Mouse (Mus musculus): ENCODE data around the gene Edn1. TPM values are rescaled to one million over a fixed set of nuclear protein-coding genes. Genes with fewer than 3 reads are reported as not detected.
A peak's percentile ranks its signal among the peaks of the same experiment; 100 is the strongest.

The Edn1 gene
- polyA plus RNA-seq, 1 experiment from 2014 or later: 1.7 TPM

DNA sequence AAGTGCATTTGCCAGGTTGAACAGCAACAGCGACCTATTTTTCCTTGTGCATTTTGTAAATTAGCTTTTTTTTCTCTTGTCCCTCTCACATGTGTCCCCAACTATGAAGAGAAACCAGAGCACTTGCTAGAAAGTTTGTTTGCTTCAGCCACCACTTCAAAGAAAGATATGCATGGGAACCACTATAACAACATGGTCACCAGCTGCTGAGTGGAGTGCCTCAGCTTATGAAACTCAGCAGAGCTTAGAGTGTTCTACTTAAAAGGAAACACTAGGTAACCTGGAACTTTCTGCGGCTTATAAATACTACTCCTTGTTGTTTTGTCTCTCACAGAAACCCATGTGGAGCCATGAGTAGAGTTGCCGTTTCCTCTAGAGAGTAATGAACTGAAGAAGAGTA is 33.7 kb downstream of the Edn1 start:
- no peaks in the 10 kb centered on the region for H3K36me3 ChIP-seq
- H3K9me3 ChIP-seq: no peaks in the 10 kb centered on the region
- 85% methylated on average over 3 of the region's 3 CpGs for WGBS
- H3K4me1 ChIP-seq (replicated peaks): no peaks in the 10 kb centered on the region
- ATAC-seq (ENCODE audit: low FRiP score): no peak
- H3K27me3 ChIP-seq: no peaks in the 10 kb centered on the region
- H3K4me3 ChIP-seq: no peak overlapping the region
- no peak overlapping the region for H3K9ac ChIP-seq
- no peak overlapping the region for H3K27ac ChIP-seq
- no peak overlapping the region for H3K4me2 ChIP-seq

DNA sequence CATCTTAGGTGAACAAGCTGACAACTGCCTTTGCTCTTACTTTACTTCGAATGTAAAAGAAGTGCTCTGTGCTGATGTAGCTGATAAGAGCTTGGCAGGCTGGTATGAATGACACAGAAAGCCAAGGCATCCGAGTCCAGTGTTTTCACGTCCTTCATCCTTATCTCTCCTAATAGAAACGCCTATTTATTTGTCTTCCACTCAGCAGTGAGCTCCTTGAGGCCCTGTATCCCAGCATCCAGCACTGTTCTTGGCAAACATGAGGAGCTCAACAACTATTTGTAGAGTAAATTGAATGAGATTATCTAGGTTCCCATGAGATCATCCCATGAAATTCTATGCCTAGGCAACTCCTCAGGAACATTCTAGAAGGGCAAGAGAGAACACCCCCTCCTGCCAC is 35.1 kb downstream of the Edn1 start:
- no peaks in the 10 kb centered on the region for H3K4me1 ChIP-seq (replicated peaks)
- ATAC-seq (ENCODE audit: low FRiP score): no peak
- no peaks in the 10 kb centered on the region for H3K36me3 ChIP-seq
- no peaks in the 10 kb centered on the region for H3K9me3 ChIP-seq
- H3K27ac ChIP-seq: no peak overlapping the region
- H3K9ac ChIP-seq: no peak overlapping the region
- H3K4me2 ChIP-seq: no peak overlapping the region
- WGBS: 78% methylated on average over 4 of the region's 4 CpGs
- no peaks in the 10 kb centered on the region for H3K27me3 ChIP-seq
- H3K4me3 ChIP-seq: no peak overlapping the region

DNA sequence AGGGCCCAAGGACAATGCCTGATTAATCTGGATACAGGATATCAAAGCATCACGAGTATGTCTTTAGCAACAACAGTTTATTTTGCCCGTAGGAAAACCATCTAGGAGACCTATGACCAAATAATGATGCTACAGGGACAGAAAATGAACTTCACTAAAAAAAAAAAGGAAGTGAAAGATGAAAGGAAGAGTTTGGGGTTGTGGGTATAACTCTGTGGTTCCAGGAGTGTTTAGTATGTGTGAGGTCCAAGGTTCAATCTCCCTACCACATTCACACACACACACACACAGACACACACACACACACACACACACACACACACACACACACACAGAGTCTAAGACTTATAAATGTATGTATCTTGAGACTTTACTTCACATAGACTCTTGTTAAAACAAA is 35.8 kb downstream of the Edn1 start:
- Histone ChIP-seq H3K4me2 (no peak overlapping the region), H3K27me3 (no peaks in the 10 kb centered on the region), H3K4me3 (no peak overlapping the region), H3K4me1 (replicated peaks) (no peaks in the 10 kb centered on the region), H3K9me3 (no peaks in the 10 kb centered on the region), H3K27ac (no peak overlapping the region), H3K36me3 (no peaks in the 10 kb centered on the region), H3K9ac (no peak overlapping the region)
- WGBS: 84% methylated on average over 2 of the region's 2 CpGs
- ATAC-seq (ENCODE audit: low FRiP score): no peak

DNA sequence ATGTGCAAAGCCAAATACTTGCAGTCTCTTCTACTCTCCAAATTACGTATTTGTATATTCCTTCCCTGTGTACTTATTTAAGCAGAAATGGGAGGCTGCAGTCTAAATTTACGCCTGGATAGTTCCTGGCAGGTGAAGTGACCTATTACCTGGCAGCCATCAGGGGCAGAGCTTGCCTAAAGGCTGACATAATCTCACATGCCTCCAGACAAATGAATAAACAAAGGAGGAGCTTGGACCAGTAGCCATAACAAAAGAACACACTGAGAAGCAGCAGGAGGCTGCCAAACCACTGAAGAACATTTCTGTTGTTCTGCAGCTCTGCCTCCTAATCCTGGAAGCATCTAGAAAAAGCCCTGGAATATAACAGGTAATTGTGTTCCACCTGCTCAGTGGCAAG is 38.2 kb downstream of the Edn1 start:
- H3K9me3 ChIP-seq: no peaks in the 10 kb centered on the region
- H3K27me3 ChIP-seq: no peaks in the 10 kb centered on the region
- H3K36me3 ChIP-seq: no peaks in the 10 kb centered on the region
- no peak overlapping the region for H3K4me3 ChIP-seq
- ATAC-seq (ENCODE audit: low FRiP score): no peak
- 83% methylated on average over 2 of the region's 2 CpGs for WGBS
- H3K4me1 ChIP-seq (replicated peaks): no peaks in the 10 kb centered on the region
- no peak overlapping the region for H3K9ac ChIP-seq
- H3K4me2 ChIP-seq: no peak overlapping the region
- no peak overlapping the region for H3K27ac ChIP-seq

DNA sequence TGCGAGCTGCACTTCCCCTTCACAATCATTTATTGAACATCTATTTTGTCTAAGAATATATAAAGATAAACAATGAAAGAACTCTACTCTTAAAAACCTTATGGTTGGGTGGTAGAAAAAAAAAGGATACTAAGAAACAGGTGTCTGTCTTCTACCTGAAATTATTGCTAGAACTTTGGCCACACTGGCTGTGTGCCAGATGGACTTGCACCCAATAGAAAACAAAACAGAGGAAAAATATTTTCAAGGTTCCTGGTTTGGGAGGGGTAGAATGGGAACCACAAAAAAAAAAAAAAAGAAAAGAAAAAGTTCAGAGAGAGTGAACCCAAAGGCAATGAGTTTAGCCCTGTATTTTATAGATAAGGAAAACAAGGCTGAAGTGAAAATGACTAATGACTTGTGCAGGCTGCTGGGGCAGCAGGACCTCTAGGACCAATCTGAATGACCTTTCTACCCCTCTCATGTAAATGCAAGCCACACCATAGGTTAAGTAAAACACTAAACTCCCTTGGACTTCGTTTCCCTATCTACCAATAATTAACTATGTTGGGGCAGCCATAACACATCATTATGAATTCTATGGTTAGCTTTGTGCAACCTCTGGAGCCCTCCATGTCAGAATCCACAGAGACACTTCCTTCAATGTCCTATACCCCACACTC is 40.7 kb downstream of the Edn1 start:
- no peaks in the 10 kb centered on the region for H3K36me3 ChIP-seq
- no peak overlapping the region for H3K27ac ChIP-seq
- H3K4me2 ChIP-seq: no peak overlapping the region
- 73% methylated on average over 2 of the region's 2 CpGs for WGBS
- H3K9me3 ChIP-seq: no peaks in the 10 kb centered on the region
- no peak for ATAC-seq (ENCODE audit: low FRiP score)
- 0 out of 2 replicates have a peak, but pooled peaks cover 7% of the 10 kb centered on the region for H3K4me1 ChIP-seq (replicated peaks)
- H3K4me3 ChIP-seq: no peak overlapping the region
- H3K9ac ChIP-seq: no peak overlapping the region
- no peaks in the 10 kb centered on the region for H3K27me3 ChIP-seq

DNA sequence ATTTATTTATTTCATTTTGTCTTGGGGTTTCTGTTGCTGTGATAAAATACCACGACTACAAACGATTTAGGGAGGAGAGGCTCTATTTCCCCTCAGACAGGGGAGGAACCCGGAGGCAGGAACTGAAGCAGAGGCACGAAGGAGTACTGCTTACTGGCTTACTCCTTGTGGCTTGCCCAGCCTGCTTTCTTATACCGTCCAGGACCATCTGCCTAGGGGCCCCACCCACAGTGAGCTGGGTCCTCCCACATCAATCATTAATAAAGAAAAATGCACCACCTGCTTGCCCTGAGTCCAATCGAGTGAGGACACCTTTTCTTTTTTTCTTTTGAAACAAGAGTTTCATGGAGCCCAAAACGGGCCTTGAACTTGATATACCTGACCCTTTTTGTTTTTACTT is 44.2 kb downstream of the Edn1 start:
- H3K27me3 ChIP-seq: no peaks in the 10 kb centered on the region
- H3K4me3 ChIP-seq: no peak overlapping the region
- H3K9me3 ChIP-seq: no peaks in the 10 kb centered on the region
- no peak overlapping the region for H3K27ac ChIP-seq
- H3K4me2 ChIP-seq: no peak overlapping the region
- H3K36me3 ChIP-seq: no peaks in the 10 kb centered on the region
- no peak for ATAC-seq (ENCODE audit: low FRiP score)
- H3K4me1 ChIP-seq (replicated peaks): 0 out of 2 replicates have a peak, but pooled peaks cover 7% of the 10 kb centered on the region
- H3K9ac ChIP-seq: no peak overlapping the region
- WGBS: 80% methylated on average over 7 of the region's 7 CpGs

DNA sequence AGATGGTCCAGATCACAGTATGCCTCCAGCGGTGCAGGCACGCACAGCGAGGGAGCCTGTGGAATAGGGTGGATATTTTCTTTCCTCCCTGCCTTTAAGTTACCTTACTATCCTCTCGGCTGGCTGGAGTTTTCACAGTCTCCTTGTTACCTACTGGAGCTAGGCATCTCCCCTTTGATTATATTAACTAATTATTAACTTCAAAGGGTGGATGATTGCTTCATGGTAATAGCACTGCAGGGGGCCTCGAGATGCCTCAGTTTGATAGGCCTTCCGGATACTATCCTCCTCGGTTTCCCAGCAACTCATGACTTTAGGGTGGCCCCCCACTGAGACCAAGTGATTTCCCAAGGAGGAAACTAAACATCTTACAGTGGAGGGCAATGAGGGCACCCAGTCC is 45.1 kb downstream of the Edn1 start:
- no peaks in the 10 kb centered on the region for H3K36me3 ChIP-seq
- WGBS: 36% methylated on average over 7 of the region's 7 CpGs
- H3K27me3 ChIP-seq: no peaks in the 10 kb centered on the region
- H3K4me3 ChIP-seq: no peak overlapping the region
- ATAC-seq (ENCODE audit: low FRiP score): 0 out of 2 replicates have a peak, but pooled peaks have one; percentile 39
- no peak overlapping the region for H3K9ac ChIP-seq
- H3K27ac ChIP-seq: no peak overlapping the region
- H3K9me3 ChIP-seq: no peaks in the 10 kb centered on the region
- no peak overlapping the region for H3K4me2 ChIP-seq
- 0 out of 2 replicates have a peak, but pooled peaks cover 7% of the 10 kb centered on the region for H3K4me1 ChIP-seq (replicated peaks)

DNA sequence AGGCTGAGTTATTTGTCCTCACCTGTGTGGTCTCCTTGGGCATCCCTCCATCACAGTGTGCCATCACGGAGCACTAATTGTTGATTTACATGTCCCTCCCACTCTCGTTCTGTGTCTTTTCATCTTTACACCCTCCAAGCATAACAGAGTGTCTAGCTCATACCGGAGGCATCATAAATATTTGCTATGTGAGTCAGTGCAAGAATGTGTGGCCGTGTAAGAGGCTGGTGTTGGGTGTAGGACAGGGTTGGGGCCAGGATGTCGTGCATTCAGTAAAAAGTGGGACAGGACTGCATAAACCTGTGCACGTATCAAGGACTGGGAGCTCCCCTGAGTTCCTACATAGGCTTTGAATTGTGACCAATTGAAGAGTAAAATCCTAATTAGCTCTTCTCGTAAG is 50.4 kb downstream of the Edn1 start:
- no peaks in the 10 kb centered on the region for H3K36me3 ChIP-seq
- H3K27me3 ChIP-seq: no peaks in the 10 kb centered on the region
- H3K4me3 ChIP-seq: no peak overlapping the region
- no peak overlapping the region for H3K9ac ChIP-seq
- WGBS: 87% methylated on average over 7 of the region's 7 CpGs
- no peaks in the 10 kb centered on the region for H3K9me3 ChIP-seq
- H3K4me1 ChIP-seq (replicated peaks): 0 out of 2 replicates have a peak, but pooled peaks cover under 1% of the 10 kb centered on the region
- ATAC-seq (ENCODE audit: low FRiP score): no peak
- no peak overlapping the region for H3K4me2 ChIP-seq
- no peak overlapping the region for H3K27ac ChIP-seq

Other genes starting within 250 kb of the Edn1 start
- 19.2 and 21.1 TPM in 2 replicates for gene Hivep1, start 249.5 kb upstream of the Edn1 start, polyA plus RNA-seq (2015; fragmentation: Nextera tagmentation; extraction: Ambion mirVana)

Measured in hindbrain, embryonic 13.5 days (tissue).